Mouse (Mus musculus) cortical plate, adult 2 months (tissue): ENCODE results near the gene Pigm.

Source experiments
- CTCF ChIP-seq: fragments of 200-500 bp; IDR thresholded peaks from 2 replicates; pipeline ENCODE4 v1.5.1; 2011; ENCODE audit warnings: mild to moderate bottlenecking, control low read depth, low read length; ENCODE audit not compliant: insufficient read depth; ENCODE audit errors: extremely low read depth
- POLR2A ChIP-seq: fragments of 200-500 bp; IDR thresholded peaks from 2 replicates; pipeline ENCODE4 v1.6.1; 2011; ENCODE audit warnings: mild to moderate bottlenecking, low read length, control low read depth; ENCODE audit not compliant: insufficient read depth; ENCODE audit errors: extremely low read depth

DNA sequence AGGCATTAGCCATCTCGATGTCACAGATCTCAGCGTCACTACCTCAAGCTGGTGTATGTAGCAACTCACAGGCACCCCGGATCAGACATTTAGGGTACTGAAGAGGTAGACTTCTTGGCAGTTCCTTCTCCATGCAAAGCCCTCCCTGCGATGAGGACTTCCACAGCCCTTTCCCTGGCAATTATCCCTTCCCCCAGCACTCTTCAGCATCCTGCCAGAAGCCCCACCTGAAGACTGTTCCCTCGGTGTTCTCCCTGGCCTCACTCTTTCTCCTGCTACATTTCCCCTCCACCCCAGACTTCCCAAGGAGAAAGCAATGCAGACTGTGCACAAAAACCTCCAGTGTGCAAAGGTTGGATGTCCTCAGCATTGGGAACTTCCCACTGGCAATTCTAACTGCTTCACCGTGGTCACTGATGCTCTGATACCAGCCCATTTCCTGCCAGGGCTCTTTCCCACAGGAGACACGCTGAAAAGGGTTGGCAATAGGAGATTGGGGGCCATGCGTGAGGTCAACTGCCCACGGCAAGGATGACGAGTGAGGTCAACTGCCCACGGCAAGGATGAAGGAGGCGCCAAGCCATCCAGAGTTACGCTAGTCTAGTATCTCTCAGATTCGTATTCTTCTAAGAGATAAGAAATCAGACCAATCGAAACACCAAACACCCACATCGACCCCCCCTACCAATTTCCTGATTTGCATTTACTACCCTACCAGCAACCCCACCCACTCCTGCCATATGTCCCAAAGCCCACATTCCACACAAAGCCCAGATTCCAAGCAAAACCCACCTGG is 48.9 kb upstream of the Pigm start:
- TF ChIP-seq CTCF (no peak), POLR2A (no peak)
